Mouse (Mus musculus): ENCODE data around the gene Trf.
A peak's percentile ranks its signal among the peaks of the same experiment; 100 is the strongest.

The Trf gene

DNA sequence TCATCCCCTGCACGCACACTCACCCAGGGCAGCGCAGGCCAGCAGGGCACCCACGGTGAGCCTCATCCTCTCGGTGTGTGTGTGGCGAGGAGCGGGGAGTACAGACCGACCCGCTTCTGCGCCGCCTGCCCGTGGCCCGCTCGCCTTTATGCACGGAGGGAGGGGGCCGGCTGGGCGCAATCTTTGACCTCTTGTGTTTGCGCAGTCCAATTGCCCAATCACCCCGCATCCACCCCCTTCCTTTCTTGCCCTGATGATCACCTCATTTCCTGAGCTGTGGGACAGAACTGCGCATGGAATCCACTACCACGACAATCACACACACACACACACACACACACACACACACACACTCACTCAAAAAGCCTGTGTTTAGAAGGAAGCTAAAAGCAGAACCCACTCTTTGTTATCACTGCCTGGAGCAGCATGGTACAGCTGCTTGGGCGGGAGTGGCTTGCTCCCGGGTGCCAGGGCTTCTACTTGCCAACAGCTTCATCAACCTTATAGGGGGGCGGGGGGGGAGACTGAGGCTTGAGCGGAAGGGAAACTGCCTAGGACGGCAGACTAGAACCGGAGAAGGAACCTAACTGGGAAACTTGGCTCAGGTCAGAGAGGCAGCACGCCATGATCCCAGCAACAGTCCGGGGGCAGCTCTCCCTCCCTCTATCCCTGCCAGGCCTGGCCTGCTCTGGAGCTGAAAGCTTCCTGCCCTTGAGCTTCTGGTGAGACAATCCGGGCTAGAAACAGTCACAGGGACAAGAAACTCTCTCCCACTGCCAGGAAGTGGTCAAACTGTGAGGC lies at the start of gene Trf, which contains the start of gene Gm20425:
Gene Trf, minus strand, starts transcription at position 294 of the 801 bp plus-strand sequence.
Gene Gm20425, minus strand, starts transcription at position 157 of the 801 bp plus-strand sequence.
- no peak for TF ChIP-seq CTCF (conservative IDR thresholded peaks at IDR 0.05; ENCODE audit: low read length)
- no peak for TF ChIP-seq NANOG (IDR thresholded peaks at IDR 0.05; ENCODE audit: borderline replicate concordance, low read length)
- no peak for TF ChIP-seq POU5F1 (IDR thresholded peaks at IDR 0.05; ENCODE audit: borderline replicate concordance, low read length)
- H3K9me3 ChIP-seq (ENCODE audit: low read length): no peaks in the 10 kb centered on the region; the same call in 1 of the 2 replicates
- H3K36me3 ChIP-seq (ENCODE audit: insufficient read depth, low read length): no peaks in the 10 kb centered on the region
- H3K4me1 ChIP-seq (replicated peaks; ENCODE audit: low read depth, low read length): peaks cover 52% of the 10 kb centered on the region
- H3K4me3 ChIP-seq (replicated peaks; ENCODE audit: low read length): peak within 1 kb of the TSS; percentile 61
- H3K27me3 ChIP-seq (ENCODE audit: insufficient read depth, low read length): peaks cover 40% of the 10 kb centered on the region

DNA sequence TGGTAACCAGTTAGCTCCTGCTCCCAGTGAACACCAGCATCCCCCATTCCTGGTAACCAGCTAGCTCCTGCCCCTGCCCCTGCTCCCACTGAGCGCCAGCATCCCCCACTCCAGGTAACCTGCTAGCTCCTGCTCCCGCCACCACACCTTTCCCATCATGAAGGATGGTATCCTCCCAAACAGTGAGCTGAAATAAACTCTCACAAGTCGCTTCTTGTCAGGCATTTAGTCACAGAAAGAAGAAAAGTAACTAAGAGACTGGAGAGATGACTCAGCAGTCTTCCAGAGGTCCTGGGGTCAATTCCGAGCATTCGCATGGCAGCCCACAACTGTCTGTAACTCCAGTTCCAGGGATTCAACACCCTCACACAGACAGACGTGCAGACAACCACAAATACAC lies 46.6 kb upstream of the Trf start:
- Histone ChIP-seq H3K4me3 (replicated peaks; ENCODE audit: low read length) (no peak overlapping the region), H3K27me3 (ENCODE audit: insufficient read depth, low read length) (no peaks in the 10 kb centered on the region)
- TF ChIP-seq NANOG (IDR thresholded peaks at IDR 0.05; ENCODE audit: borderline replicate concordance, low read length) (no peak), POU5F1 (IDR thresholded peaks at IDR 0.05; ENCODE audit: borderline replicate concordance, low read length) (no peak), CTCF (conservative IDR thresholded peaks at IDR 0.05; ENCODE audit: low read length) (no peak)

DNA sequence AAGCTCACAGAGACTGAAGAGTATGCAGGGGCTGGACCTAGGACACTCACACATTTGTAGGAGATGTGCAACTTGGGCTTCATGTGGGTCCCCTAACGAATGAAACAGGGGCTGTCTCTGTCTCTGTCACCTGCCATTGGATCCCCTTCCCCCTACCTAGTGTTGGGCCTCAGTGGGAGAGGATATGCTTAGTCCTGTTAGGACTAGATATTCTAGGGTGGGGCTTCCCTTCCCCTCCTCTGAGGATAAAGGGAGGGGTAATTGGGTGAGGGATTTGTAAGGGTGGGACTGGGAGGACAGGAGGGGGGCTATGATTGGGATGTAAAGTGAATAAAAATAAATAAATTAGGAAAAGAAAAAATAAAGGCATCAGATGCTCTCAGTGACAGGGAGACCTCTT lies 45.4 kb upstream of the Trf start:
- Histone ChIP-seq H3K4me3 (replicated peaks; ENCODE audit: low read length) (no peak overlapping the region), H3K27me3 (ENCODE audit: insufficient read depth, low read length) (no peaks in the 10 kb centered on the region), H3K4me1 (replicated peaks; ENCODE audit: low read depth, low read length) (peaks cover 35% of the 10 kb centered on the region), H3K9me3 (ENCODE audit: low read length) (no peaks in the 10 kb centered on the region), H3K36me3 (ENCODE audit: insufficient read depth, low read length) (no peaks in the 10 kb centered on the region)
- TF ChIP-seq POU5F1 (IDR thresholded peaks at IDR 0.05; ENCODE audit: borderline replicate concordance, low read length) (no peak), NANOG (IDR thresholded peaks at IDR 0.05; ENCODE audit: borderline replicate concordance, low read length) (no peak), CTCF (conservative IDR thresholded peaks at IDR 0.05; ENCODE audit: low read length) (no peak)

More for the DNA sequence above, 46.6 kb upstream of the Trf start:
- no peaks in the 10 kb centered on the region for H3K9me3 ChIP-seq (ENCODE audit: low read length)
- H3K36me3 ChIP-seq (ENCODE audit: insufficient read depth, low read length): no peaks in the 10 kb centered on the region
- H3K4me1 ChIP-seq (replicated peaks; ENCODE audit: low read depth, low read length): peaks cover 30% of the 10 kb centered on the region

DNA sequence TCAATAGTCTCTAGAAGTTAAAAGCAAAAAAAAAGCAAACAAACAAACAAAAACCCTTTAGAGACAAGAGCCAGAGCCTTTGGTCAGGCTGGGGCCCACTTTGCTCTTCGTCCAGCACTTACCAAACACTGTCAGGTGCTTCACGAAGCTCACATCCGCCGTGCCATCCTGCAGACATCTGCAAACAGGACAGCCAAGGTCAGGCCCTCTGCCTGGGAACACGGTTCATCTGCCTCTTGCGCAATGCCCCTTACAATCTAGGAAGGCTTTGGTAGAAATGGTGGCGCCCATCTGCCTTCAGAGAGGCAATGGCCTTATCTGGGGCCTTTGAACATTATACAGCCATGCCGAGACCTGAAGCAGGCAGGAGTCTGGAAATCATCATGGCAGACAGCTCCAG lies 44.6 kb upstream of the Trf start:
- Histone ChIP-seq H3K9me3 (ENCODE audit: low read length) (no peaks in the 10 kb centered on the region), H3K4me3 (replicated peaks; ENCODE audit: low read length) (no peak overlapping the region), H3K27me3 (ENCODE audit: insufficient read depth, low read length) (no peaks in the 10 kb centered on the region), H3K4me1 (replicated peaks; ENCODE audit: low read depth, low read length) (peaks cover 35% of the 10 kb centered on the region), H3K36me3 (ENCODE audit: insufficient read depth, low read length) (no peaks in the 10 kb centered on the region)
- TF ChIP-seq NANOG (IDR thresholded peaks at IDR 0.05; ENCODE audit: borderline replicate concordance, low read length) (no peak), POU5F1 (IDR thresholded peaks at IDR 0.05; ENCODE audit: borderline replicate concordance, low read length) (no peak), CTCF (conservative IDR thresholded peaks at IDR 0.05; ENCODE audit: low read length) (no peak)

DNA sequence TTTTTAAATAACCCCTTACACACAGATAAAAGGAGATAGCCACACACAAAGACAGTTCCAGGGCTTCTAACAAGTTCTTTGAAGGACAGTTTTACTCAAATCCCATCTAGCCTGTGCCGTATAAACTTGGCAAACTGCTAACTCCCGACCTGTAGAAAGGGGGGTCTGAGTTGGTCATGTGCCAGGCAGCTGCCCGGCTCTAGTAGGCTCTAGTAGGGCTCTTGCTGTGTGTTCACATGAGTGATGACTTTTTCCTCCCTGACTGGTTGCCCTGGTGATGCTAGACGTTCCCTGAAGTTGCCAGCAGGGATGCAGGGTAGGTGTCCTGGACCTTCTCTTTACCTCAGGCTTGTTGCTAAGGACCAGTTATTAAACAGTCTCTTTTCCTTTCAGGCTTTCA lies 40.9 kb upstream of the Trf start:
- H3K27me3 ChIP-seq (ENCODE audit: insufficient read depth, low read length): no peaks in the 10 kb centered on the region
- H3K9me3 ChIP-seq (ENCODE audit: low read length): peaks cover 19% of the 10 kb centered on the region; the same call in 1 of the 2 replicates
- no peak overlapping the region for H3K4me3 ChIP-seq (replicated peaks; ENCODE audit: low read length)
- TF ChIP-seq NANOG (IDR thresholded peaks at IDR 0.05; ENCODE audit: borderline replicate concordance, low read length) (no peak), POU5F1 (IDR thresholded peaks at IDR 0.05; ENCODE audit: borderline replicate concordance, low read length) (no peak), CTCF (conservative IDR thresholded peaks at IDR 0.05; ENCODE audit: low read length) (no peak)
- H3K4me1 ChIP-seq (replicated peaks; ENCODE audit: low read depth, low read length): peaks cover 21% of the 10 kb centered on the region
- no peaks in the 10 kb centered on the region for H3K36me3 ChIP-seq (ENCODE audit: insufficient read depth, low read length)

DNA sequence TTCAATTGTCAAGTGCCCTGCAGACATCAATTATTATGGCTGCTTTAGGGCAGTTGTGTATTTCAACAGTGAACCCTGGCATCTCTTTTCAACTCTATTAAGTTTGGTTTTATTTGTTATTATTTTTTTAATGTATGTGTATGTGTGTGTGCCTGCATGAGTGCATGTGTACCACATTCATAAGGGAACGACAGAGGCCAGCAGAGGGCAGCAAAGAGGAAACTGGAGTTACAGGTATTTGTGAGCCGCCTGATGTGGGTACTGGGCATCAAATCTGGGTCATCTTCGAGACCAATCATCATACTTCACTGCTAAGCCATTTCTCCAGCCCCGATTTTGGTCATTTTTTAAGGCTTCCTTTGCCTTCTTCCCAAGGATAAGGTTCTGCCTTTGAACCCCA lies 35.5 kb upstream of the Trf start:
- Histone ChIP-seq H3K36me3 (ENCODE audit: insufficient read depth, low read length) (no peaks in the 10 kb centered on the region), H3K9me3 (ENCODE audit: low read length) (peaks cover 19% of the 10 kb centered on the region; the same call in 1 of the 2 replicates), H3K27me3 (ENCODE audit: insufficient read depth, low read length) (no peaks in the 10 kb centered on the region; the same call in 1 of the 2 replicates), H3K4me1 (replicated peaks; ENCODE audit: low read depth, low read length) (no peaks in the 10 kb centered on the region), H3K4me3 (replicated peaks; ENCODE audit: low read length) (no peak overlapping the region)
- no peak for TF ChIP-seq NANOG (IDR thresholded peaks at IDR 0.05; ENCODE audit: borderline replicate concordance, low read length)
- TF ChIP-seq POU5F1 (IDR thresholded peaks at IDR 0.05; ENCODE audit: borderline replicate concordance, low read length): no peak
- TF ChIP-seq CTCF (conservative IDR thresholded peaks at IDR 0.05; ENCODE audit: low read length): peak; percentile 55

DNA sequence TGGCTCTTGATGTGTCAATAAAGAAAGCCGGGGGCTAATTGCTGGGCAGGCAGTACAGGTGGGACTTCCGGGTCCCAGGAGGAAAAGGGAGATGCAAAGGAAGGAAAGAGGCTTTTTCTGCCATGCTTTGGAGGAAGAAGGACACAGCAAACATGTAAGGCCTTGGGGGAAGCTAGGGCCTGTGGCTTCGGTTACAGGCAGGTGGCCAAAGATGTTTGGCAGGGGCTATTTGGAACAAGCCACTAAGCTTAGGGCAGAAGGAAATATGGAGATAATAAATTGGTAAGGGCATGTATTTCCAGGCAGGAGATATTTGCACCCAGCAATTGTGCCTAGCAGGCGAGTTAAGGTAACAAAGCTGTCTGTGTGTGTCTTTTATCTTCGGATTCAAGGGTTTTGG lies 22.7 kb upstream of the Trf start:
- H3K4me3 ChIP-seq (replicated peaks; ENCODE audit: low read length): no peak overlapping the region
- TF ChIP-seq POU5F1 (IDR thresholded peaks at IDR 0.05; ENCODE audit: borderline replicate concordance, low read length): no peak
- no peak for TF ChIP-seq CTCF (conservative IDR thresholded peaks at IDR 0.05; ENCODE audit: low read length)
- no peak for TF ChIP-seq NANOG (IDR thresholded peaks at IDR 0.05; ENCODE audit: borderline replicate concordance, low read length)
- H3K4me1 ChIP-seq (replicated peaks; ENCODE audit: low read depth, low read length): no peaks in the 10 kb centered on the region
- H3K27me3 ChIP-seq (ENCODE audit: insufficient read depth, low read length): no peaks in the 10 kb centered on the region
- H3K36me3 ChIP-seq (ENCODE audit: insufficient read depth, low read length): no peaks in the 10 kb centered on the region
- no peaks in the 10 kb centered on the region for H3K9me3 ChIP-seq (ENCODE audit: low read length)

DNA sequence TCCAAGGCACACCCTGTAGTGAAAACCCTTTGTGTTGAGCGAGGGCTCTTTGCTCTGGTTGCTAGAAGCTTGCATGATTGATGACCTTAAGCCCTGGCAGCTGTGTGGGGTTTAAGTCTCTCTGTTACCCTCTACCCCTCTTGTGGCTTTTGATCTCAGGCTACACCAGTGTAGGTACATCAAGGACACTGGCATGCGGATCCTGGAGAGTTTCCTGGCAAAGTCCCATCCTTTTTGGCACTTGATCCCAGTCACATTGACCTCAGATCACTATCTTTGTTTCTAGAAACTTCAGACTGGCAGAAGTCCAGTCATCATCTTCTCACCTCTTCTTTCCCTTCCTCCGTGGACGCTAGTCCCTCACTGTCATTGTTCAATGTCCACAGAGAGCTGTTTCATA lies 18.4 kb upstream of the Trf start:
- no peak for TF ChIP-seq POU5F1 (IDR thresholded peaks at IDR 0.05; ENCODE audit: borderline replicate concordance, low read length)
- no peak for TF ChIP-seq CTCF (conservative IDR thresholded peaks at IDR 0.05; ENCODE audit: low read length)
- no peak for TF ChIP-seq NANOG (IDR thresholded peaks at IDR 0.05; ENCODE audit: borderline replicate concordance, low read length)
- Histone ChIP-seq H3K9me3 (ENCODE audit: low read length) (no peaks in the 10 kb centered on the region), H3K4me1 (replicated peaks; ENCODE audit: low read depth, low read length) (no peaks in the 10 kb centered on the region), H3K36me3 (ENCODE audit: insufficient read depth, low read length) (no peaks in the 10 kb centered on the region), H3K4me3 (replicated peaks; ENCODE audit: low read length) (no peak overlapping the region), H3K27me3 (ENCODE audit: insufficient read depth, low read length) (no peaks in the 10 kb centered on the region)
